In the genomic region with DNA sequence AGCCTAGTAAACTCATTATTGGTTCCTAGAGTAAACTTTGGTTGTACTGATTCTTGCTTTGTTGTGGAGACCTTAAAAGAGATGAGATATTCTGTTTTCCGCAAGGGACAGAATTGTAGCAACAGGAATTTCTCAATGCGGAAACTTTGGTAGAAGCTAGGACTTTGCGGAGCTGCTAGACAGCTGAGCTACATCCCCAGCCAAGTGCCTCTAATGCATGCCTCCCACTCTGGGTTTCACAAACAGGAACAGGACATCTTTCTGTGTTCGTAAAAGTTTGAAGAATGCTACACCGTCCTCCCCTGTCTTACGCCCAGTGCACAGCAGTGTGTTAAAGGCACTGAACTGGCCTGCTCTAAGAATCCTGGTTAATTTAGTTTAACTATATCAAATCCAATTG, we compare ENCODE assay signal across 17 mouse cellular contexts. TPM values are rescaled to one million over a fixed set of nuclear protein-coding genes. Genes with fewer than 3 reads are reported as not detected.
"Had no signal": no experiment of that assay in that cellular context is flagged by ENCODE, and none has a peak within 500 bp of the region (broad histone marks: within the 10 kb centered on the region; RNA-seq: fewer than 3 reads in every experiment).

No protein-coding gene starts in this region.

- H3K36me3 ChIP-seq: liver, embryonic 13.5 days; liver, embryonic 15.5 days; midbrain, embryonic 12.5 days; neural tube, embryonic 12.5 days; stomach, embryonic 15.5 days had no signal

- H3K9me3 ChIP-seq: liver, embryonic 13.5 days; liver, embryonic 15.5 days; megakaryocyte, embryonic 14.5 days; midbrain, embryonic 12.5 days; neural tube, embryonic 12.5 days; stomach, embryonic 15.5 days had no signal

- DNase-seq: liver, embryonic 13.5 days; liver, postnatal 0 days; lung, embryonic 14.5 days; midbrain, embryonic 14.5 days; right cerebral cortex, postnatal 14 days; thymus, adult 18-20 months; thymus, postnatal 14 days; thymus, postnatal 36 days had no signal

- H3K9ac ChIP-seq: liver, embryonic 13.5 days; liver, embryonic 15.5 days; liver, postnatal 0 days; lung, embryonic 14.5 days; midbrain, embryonic 12.5 days; neural tube, embryonic 12.5 days; stomach, embryonic 15.5 days had no signal

- H3K4me1 ChIP-seq: liver, embryonic 13.5 days; liver, embryonic 15.5 days; megakaryocyte, embryonic 14.5 days; midbrain, embryonic 12.5 days; neural tube, embryonic 12.5 days; stomach, embryonic 15.5 days had no signal

- ATAC-seq: liver, postnatal 0 days had no signal

- H3K27ac ChIP-seq: liver, embryonic 13.5 days; liver, embryonic 15.5 days; macrophage; midbrain, embryonic 12.5 days; neural tube, embryonic 12.5 days had no signal

- H3K27me3 ChIP-seq: liver, embryonic 13.5 days; liver, embryonic 15.5 days; midbrain, embryonic 12.5 days; neural tube, embryonic 12.5 days; stomach, embryonic 15.5 days had no signal

- H3K4me3 ChIP-seq: liver, embryonic 13.5 days; liver, embryonic 15.5 days; megakaryocyte, embryonic 14.5 days; midbrain, embryonic 12.5 days; neural tube, embryonic 12.5 days; stomach, embryonic 15.5 days had no signal

- H3K4me2 ChIP-seq: liver, embryonic 13.5 days; liver, embryonic 15.5 days; lung, embryonic 14.5 days; midbrain, embryonic 12.5 days; neural tube, embryonic 12.5 days; stomach, embryonic 15.5 days had no signal

RNA-seq across cellular contexts. Expression of a gene that starts 9.8 kb away (rescaled TPM):
- polyA plus RNA-seq: liver, adult 2 months; liver, postnatal 0 days; macrophage; neural tube, embryonic 14.5 days had no signal

RNA-seq across cellular contexts. Expression of a gene that starts 59.2 kb away (rescaled TPM):
- polyA plus RNA-seq: liver, adult 2 months; lung, embryonic 14.5 days; macrophage; spleen, adult 2 months had no signal
